Mouse (Mus musculus): ENCODE data around the gene Svip.

Gene Svip

GRCm38 (mm10) chr7:51967581-51967980 is 38.2 kb downstream of the Svip start:
- in situ Hi-C loops (cut with MboI; ENCODE audit: unreplicated experiment in 2 of 2), result no loop called here

- in situ Hi-C loops (cut with MboI; ENCODE audit: unreplicated experiment in 2 of 2), result no loop called here
Measured at GRCm38 (mm10) chr7:51964681-51965080, 41.1 kb downstream of the Svip start.

- in situ Hi-C loops (cut with MboI; ENCODE audit: unreplicated experiment in 2 of 2), result no loop called here
Measured at GRCm38 (mm10) chr7:51962219-51962952, 43.4 kb downstream of the Svip start.

GRCm38 (mm10) chr7:51960698-51961374 is 45.0 kb downstream of the Svip start:
- in situ Hi-C loops (cut with MboI; ENCODE audit: unreplicated experiment in 2 of 2), result no loop called here

GRCm38 (mm10) chr7:51957766-51958165 is 48.1 kb downstream of the Svip start:
- in situ Hi-C loops (cut with MboI; ENCODE audit: unreplicated experiment in 2 of 2), result no loop called here

- in situ Hi-C loops (cut with MboI; ENCODE audit: unreplicated experiment in 2 of 2), result no loop called here
Measured at GRCm38 (mm10) chr7:51955424-51956041, 50.3 kb downstream of the Svip start.
